Mouse (Mus musculus) liver (tissue): ENCODE data around the gene Smad5.
A peak's percentile ranks its signal among the peaks of the same experiment; 100 is the strongest.

Experiments used
- DNase-seq: peaks from one replicate; pipeline ENCODE4 v3.0.0-alpha.2; 2020; ENCODE audit warnings: mixed read lengths

The Smad5 gene

GRCm38 (mm10) chr13:56757201-56757600 lies 54.4 kb downstream of the Smad5 start:
- no peak for DNase-seq

GRCm38 (mm10) chr13:56758492-56758891 lies 55.7 kb downstream of the Smad5 start:
- peak; percentile 77 for DNase-seq

DNA sequence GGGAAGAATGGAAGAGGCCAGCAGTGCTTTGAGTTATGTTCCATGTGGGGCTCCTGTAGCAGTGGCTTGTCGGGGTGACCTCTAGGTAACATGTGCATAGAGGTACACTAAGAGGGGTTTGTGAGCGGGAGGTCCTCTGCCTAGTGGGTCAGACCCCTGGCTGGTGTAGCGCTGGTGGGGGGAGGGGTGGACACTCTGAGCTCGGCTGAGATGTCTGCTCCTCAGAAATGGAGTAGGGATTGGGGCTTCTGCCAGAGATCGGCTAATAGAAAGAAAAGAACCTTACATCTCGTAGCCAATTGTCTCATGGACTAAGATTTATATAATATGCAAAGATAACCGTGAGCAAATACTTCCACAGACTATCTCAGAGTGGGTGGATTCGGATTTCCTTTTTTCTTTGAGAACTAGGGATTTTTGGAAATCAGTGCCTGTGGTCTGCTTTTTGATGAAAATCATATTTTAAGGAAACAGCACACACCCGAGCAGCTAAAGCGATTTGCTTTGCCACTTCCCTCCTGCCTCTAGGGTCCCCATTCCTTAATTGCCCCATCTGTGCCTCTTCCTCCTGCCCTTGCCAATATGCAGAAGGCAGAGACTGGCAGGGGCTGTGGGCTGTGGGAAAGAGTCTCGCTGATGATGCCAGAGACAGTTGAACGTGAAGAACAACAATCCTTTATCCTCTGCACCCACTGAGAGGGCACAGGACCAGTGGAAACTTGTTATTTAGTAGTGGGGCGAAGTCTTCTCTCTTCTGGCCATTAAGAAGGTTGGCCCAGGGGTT lies 59.8 kb downstream of the Smad5 start:
- no peak for DNase-seq

GRCm38 (mm10) chr13:56765284-56766032 lies 62.6 kb downstream of the Smad5 start:
- peak; percentile 15 for DNase-seq

DNA sequence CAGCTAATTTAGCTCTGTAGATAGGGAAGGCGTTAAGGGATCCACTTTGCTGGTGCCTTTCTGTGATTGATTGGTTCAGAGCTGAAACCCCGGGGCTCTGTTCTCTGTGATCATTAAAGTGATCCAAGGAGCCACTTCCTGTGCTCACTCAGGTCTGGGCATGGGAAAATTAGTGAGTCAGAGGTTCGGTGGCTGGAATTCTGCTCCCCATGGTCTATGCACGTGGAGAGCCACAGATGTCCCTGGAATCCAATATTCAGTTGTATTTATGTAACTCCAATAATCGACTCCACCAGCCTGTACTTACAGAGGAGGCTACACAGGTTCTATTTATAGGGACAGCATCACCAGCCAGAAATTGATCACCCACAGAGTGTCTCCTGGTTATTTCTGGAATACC lies 63.4 kb downstream of the Smad5 start:
- no peak for DNase-seq

DNA sequence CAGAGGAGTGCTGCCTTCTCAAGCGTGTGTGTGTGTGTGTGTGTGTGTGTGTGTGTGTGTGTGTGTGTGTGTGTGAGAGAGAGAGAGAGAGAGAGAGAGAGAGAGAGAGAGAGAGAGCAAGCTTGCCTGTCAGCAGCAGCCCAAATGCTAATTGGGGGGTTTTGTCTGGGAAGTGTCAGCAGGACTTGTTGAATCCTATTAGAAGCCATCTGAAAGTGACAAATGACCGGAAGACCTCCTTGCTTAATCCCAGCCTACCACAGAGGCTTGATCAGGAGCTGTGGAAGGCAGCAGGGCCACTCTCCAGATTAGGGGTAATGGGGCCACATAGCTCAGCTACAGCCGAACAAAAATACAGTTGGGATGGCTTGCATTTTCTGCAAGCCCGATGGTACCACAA lies 66.6 kb downstream of the Smad5 start:
- no peak for DNase-seq

- no peak for DNase-seq
These were observed 67.3 kb downstream of the Smad5 start for GRCm38 (mm10) chr13:56770136-56770578.

DNA sequence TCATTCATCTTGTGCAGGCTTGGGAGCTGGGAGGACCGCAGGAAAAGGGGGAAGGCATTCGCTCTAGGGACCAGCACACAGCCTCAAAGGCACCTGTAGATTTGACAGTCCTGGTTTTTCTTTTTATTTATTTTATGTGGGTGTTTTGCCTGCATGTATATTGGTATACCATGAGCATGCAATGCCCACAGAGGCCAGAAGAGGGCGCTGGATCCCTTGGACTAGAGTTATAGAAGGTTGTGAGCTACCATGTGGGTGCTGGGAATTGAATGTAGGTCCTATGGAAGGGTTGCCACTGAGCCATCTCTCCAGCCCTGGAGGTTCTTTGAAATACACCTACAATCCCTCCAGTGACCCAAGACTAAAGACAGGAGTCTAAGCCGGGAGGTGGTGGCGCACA lies 68.0 kb downstream of the Smad5 start:
- DNase-seq: no peak

DNA sequence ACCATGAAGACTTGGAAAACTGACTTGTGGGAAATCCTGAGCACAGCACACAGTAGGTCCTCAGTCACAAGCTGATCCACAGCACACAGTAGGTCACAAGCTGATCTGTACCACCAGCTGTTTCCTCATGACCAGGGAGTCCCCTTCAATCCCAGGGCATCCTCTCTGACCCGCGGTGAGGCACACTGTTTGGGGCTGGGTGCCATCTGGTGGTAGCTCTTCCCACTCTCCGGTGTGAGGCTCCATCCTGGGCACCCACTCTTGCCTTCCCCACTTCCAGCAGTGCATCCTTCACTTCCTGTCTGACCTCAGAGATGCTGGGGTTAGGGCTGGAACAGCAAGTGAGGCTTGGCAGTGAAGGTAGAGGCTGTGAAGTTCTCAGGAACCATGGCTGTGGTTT lies 69.8 kb downstream of the Smad5 start:
- no peak for DNase-seq

- no peak for DNase-seq
These were observed 70.6 kb downstream of the Smad5 start for GRCm38 (mm10) chr13:56773262-56773870.

DNA sequence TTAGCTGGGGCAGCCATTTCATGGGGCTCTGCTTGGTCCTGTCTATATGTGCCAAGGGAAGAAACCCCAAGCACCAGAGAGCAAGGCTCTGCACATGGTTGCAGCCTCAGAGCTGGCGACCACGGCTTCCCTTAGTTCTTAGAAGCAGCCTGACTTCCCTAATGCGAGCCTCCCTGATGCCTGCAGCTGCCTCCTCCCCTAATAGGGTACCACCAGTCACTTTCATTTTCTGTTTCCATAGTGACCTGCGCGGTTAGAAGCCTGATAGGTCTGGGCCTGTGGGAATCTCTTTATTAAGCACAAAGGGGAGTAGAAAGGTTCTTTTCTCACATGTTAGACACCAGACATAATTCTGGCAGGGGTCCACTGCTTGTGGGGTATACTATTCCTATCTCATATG lies 71.5 kb downstream of the Smad5 start:
- DNase-seq: no peak

- no peak for DNase-seq
These were observed 78.1 kb downstream of the Smad5 start for GRCm38 (mm10) chr13:56780746-56781469.

GRCm38 (mm10) chr13:56781697-56782096 lies 78.9 kb downstream of the Smad5 start:
- no peak for DNase-seq

DNA sequence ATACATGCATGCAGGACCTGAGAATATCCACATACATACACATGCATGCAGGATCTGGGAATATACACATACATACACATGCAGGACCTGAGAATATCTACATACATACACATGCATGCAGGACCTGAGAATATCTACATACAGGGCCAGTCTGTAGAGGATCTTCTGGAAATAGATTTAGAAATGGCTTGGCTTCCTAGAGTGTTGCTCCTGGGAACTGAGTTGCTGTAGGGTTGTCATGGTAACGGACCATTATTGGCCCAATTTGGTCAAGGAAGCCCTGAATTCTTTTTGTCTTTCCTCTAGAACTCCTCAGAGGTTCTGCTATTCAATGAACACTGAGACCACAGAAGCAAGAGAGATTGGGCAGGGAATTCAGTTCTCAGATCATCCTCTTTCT lies 79.8 kb downstream of the Smad5 start:
- no peak for DNase-seq

- DNase-seq: no peak
These were observed 87.9 kb downstream of the Smad5 start for GRCm38 (mm10) chr13:56790683-56791082.
